Mouse (Mus musculus) splenic B cell, adult 2 months (primary cell): ENCODE measurements around the gene Tent4a.

Experiments used
- DNase-seq: peaks from one replicate; pipeline ENCODE4 v3.0.0-alpha.2; 2011; ENCODE audit warnings: low read depth, low spot score
- H3K27me3 ChIP-seq: 2 replicates; pipeline ENCODE4 v1.6.1; 2012; ENCODE audit warnings: mild to moderate bottlenecking, low read length, moderate library complexity, mixed read lengths; ENCODE audit not compliant: control insufficient read depth, poor library complexity, insufficient read depth, severe bottlenecking
- H3K36me3 ChIP-seq: 2 replicates; pipeline ENCODE4 v1.6.1; 2012; ENCODE audit warnings: mild to moderate bottlenecking, low read length, moderate library complexity, mixed read lengths; ENCODE audit not compliant: control insufficient read depth, poor library complexity, insufficient read depth, severe bottlenecking

Gene Tent4a

GRCm38 (mm10) chr13:69536021-69536420, 1.6 kb upstream of the Tent4a start:
- no peaks in the 10 kb centered on the region for H3K36me3 ChIP-seq
- H3K27me3 ChIP-seq, result no peaks in the 10 kb centered on the region
- DNase-seq, result no peak

DNA sequence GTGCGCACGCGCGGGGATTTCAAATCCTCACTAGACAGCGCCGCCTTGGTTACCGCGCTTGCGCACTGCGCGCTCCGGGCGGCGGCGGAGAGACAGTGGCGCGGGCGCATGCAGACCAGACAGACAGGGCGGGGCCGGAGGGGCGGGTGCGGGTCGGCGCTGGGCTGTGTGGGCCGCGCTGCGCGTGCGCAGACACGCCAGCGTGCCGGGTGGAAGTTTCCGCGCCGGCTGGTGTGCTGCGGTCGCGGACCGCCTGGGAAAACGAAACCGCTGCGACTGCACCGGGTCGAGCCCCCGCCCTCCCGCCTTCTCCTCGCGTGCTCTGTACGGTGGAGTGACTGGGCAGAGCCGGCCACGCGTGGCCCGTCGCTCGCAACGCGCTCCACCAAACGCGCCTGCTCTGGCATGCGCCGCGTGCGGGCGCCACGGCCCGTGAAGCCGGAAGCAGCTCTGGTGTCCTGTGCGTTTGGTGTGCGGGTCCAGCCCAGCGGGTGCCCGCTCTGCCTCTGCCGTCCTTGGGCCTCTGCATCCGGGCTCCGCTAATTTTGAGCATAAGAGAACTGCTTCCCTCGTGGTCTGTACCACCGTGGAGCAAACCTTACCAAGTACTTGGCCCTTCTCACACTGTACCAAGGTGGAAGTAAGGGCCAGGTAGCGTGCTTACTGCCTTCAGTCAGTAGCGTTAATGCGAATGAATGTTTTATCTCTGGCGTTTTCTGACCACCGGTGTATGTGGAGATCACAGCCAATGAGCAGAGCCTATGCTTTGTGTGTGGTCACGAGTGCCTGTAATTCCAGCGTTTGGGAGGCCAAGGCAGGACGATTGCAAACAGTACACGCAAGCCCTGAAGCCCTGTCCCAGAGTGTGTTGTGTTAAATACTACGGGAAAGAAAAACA, 486 bp upstream of the Tent4a start:
- Histone ChIP-seq H3K27me3 (no peaks in the 10 kb centered on the region), H3K36me3 (no peaks in the 10 kb centered on the region)
- DNase-seq, result peak; percentile 99

DNA sequence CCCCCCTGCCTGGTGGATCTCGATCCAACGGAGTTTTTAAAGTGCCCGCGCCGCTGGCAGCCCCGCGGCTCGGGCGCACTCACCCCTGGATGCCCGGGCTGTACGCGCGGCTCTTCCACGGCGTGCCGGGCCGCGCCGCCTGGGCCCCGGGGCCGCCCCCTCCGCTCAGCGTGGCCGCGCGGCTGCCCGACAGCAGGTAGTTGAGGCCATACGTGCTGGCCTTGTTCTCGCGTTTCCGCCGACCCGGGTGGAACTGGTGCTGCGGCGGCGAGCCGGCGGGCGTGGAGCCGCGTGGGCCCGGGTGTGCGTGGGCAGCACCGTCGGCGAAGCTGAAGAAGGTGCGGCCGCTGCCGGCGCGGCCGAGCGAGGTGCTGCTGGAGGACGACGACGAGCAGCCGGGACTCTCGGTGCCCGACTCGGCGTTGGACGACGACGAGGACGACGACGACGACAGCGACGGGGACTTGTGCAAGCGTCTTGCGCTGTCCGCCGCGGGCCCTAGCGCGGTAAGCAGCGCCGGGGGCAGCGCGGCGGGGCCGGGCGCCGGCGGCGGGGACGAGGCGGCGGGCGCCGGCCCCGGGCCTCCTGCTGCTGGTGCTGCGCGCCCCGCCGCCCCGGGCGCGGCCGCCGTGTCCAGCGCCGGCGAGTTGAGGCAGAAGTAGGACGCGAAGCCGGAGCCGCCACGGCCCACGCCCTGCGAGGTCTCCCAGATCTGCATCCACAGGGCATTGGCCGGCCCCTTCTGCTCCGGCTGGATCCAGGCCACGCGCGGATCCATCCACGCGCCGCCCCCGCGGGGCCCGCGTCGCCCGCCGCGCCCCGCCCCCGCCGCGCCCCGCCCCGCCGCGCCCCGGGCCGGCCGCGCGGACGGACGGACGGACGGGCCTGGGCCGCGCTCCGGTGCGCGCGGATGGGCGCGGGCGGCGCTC, 748 bp downstream of the Tent4a start, which contains the start of gene Nsun2:
TSS of gene Nsun2 (plus strand) at position 342 of the 929 bp plus-strand sequence.
- Histone ChIP-seq H3K27me3 (no peaks in the 10 kb centered on the region), H3K36me3 (no peaks in the 10 kb centered on the region)
- peak; percentile 45 for DNase-seq

DNA sequence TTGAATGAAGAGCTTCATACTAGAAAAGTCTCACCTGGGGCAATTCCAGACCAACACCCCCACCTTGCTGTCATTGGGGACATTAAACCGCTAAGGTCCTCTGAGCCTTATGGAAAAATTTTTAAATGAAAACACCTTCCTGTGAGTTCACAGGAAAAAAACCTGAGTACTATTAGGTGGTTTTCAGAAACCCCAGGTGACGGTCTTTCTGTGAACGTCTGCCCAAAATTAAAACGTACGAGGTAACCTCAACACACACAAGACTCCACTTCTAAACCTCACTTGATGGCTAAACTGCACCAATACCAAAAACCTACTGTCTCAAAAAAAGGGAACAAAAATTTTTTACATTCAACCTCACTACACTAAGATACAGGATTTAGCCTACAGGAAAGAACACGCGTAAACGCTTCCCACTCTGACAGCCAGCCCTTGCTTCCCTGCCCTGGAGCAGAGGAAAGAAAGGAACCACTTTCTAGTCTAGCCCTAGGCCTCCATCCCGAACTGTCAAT, 1.5 kb downstream of the Tent4a start:
- no peaks in the 10 kb centered on the region for H3K27me3 ChIP-seq
- peak; percentile 30 for DNase-seq
- no peaks in the 10 kb centered on the region for H3K36me3 ChIP-seq

GRCm38 (mm10) chr13:69532101-69532892, 2.1 kb downstream of the Tent4a start:
- no peak for DNase-seq
- H3K36me3 ChIP-seq, result no peaks in the 10 kb centered on the region

GRCm38 (mm10) chr13:69531431-69531830, 3.0 kb downstream of the Tent4a start:
- Histone ChIP-seq H3K36me3 (no peaks in the 10 kb centered on the region), H3K27me3 (no peaks in the 10 kb centered on the region)
- DNase-seq, result no peak

More at GRCm38 (mm10) chr13:69532101-69532892, 2.1 kb downstream of the Tent4a start:
- no peaks in the 10 kb centered on the region for H3K27me3 ChIP-seq

GRCm38 (mm10) chr13:69530951-69531350, 3.5 kb downstream of the Tent4a start:
- no peak for DNase-seq

DNA sequence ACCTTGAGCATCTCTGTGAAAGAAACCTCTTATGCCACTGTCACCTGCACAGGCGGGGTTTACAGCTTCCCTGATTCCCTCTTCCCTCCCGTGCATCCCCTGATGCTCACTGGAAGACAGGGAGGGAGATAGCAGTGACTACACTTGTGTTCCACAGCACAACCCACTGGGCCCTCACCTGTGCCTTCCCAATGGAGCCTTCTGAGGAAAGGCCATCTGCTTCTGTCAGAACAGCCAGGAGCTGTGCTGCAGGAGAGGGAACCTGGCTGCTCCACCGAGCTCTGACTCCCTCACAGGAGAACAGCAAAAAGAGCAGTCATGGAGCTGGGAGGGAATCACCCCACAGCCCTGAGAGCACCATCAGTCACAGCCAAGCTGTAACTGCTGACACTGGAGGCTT, 4.3 kb downstream of the Tent4a start:
- H3K27me3 ChIP-seq, result no peaks in the 10 kb centered on the region
- no peak for DNase-seq

More at GRCm38 (mm10) chr13:69530951-69531350, 3.5 kb downstream of the Tent4a start:
- Histone ChIP-seq H3K36me3 (no peaks in the 10 kb centered on the region), H3K27me3 (no peaks in the 10 kb centered on the region)

GRCm38 (mm10) chr13:69528531-69528930, 5.9 kb downstream of the Tent4a start:
- no peaks in the 10 kb centered on the region for H3K27me3 ChIP-seq
- H3K36me3 ChIP-seq, result no peaks in the 10 kb centered on the region
- DNase-seq, result no peak

More for the DNA sequence above, 4.3 kb downstream of the Tent4a start:
- no peaks in the 10 kb centered on the region for H3K36me3 ChIP-seq

- H3K36me3 ChIP-seq, result no peaks in the 10 kb centered on the region
- DNase-seq, result no peak
- H3K27me3 ChIP-seq, result no peaks in the 10 kb centered on the region
These were observed 8.6 kb downstream of the Tent4a start for GRCm38 (mm10) chr13:69525867-69526266.

DNA sequence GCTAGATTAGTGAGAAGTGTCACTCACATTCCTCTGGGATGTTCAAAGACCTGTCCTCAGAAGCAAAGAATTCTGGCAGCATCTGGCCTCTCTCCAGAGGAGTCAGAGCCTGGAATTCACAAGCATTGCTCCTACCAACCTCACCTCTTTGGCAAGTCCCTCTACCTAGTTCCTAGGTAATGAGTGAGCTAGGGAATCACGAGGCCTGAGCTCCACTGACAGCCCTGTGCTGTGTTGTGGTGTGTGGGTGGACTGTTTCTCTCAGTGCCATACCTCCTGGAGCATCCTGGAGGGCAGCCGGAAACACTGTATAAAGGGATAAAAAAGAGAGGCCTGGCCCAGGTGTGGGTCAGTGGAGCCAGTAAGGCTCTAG, 10.3 kb downstream of the Tent4a start:
- DNase-seq, result no peak
- Histone ChIP-seq H3K27me3 (no peaks in the 10 kb centered on the region), H3K36me3 (no peaks in the 10 kb centered on the region)

- no peaks in the 10 kb centered on the region for H3K36me3 ChIP-seq
- no peaks in the 10 kb centered on the region for H3K27me3 ChIP-seq
- no peak for DNase-seq
These were observed 10.8 kb downstream of the Tent4a start for GRCm38 (mm10) chr13:69523444-69524157.

GRCm38 (mm10) chr13:69522161-69522791, 12.1 kb downstream of the Tent4a start:
- Histone ChIP-seq H3K27me3 (no peaks in the 10 kb centered on the region), H3K36me3 (no peaks in the 10 kb centered on the region)
- no peak for DNase-seq
